In genomic region chr7:129591371-129592131, GRCm38 (mm10) we compare ENCODE assay signal across 8 mouse cellular contexts. TPM values are rescaled to one million over a fixed set of nuclear protein-coding genes. Genes with fewer than 3 reads are reported as not detected.
A peak's percentile ranks its signal among the peaks of the same experiment; 100 is the strongest.
DNase-seq lines count a peak whose midpoint lies in the region; ATAC-seq and TF ChIP-seq lines count a peak whose summit lies in the region.

Wdr11 (plus strand) TSS chr7:129591863.

- H3K36me3 ChIP-seq in kidney, embryonic 14.5 days (ENCODE audit: control insufficient read depth, insufficient read depth, low read length), result peaks cover 3% of the 10 kb centered on the region; the same call in 1 of the 2 replicates
- H3K36me3 ChIP-seq in limb, embryonic 15.5 days, result peaks cover 7% of the 10 kb centered on the region; the same call in 1 of the 2 replicates

- WGBS in kidney, embryonic 14.5 days, result 2% methylated on average over 37 of the region's 37 CpGs
- WGBS in limb, embryonic 15.5 days, result 3% methylated on average over 37 of the region's 37 CpGs

- H3K4me1 ChIP-seq in bone marrow macrophage, adult 2 months (ENCODE audit: control insufficient read depth, insufficient read depth, low read length), result peaks cover 8% of the 10 kb centered on the region
- H3K4me1 ChIP-seq in embryonic fibroblast, embryonic 13.5 days (ENCODE audit: control insufficient read depth, insufficient read depth, low read length), result no peaks in the 10 kb centered on the region
- H3K4me1 ChIP-seq in kidney, embryonic 14.5 days (ENCODE audit: control insufficient read depth, insufficient read depth, low read length), result peaks cover 3% of the 10 kb centered on the region; the same call in 1 of the 2 replicates
- H3K4me1 ChIP-seq in limb, embryonic 15.5 days, result peaks cover 6% of the 10 kb centered on the region; the same call in 1 of the 2 replicates

- TF ChIP-seq CTCF in bone marrow macrophage, adult 2 months (IDR thresholded peaks at IDR 0.05; ENCODE audit: low read depth, low read length), result no peak
- no peak for TF ChIP-seq CTCF in embryonic fibroblast, embryonic 13.5 days (IDR thresholded peaks at IDR 0.05; ENCODE audit: borderline replicate concordance, insufficient read depth, low read length)

- no peaks in the 10 kb centered on the region for H3K9me3 ChIP-seq in kidney, embryonic 14.5 days (ENCODE audit: control insufficient read depth, low read length)
- no peaks in the 10 kb centered on the region for H3K9me3 ChIP-seq in limb, embryonic 15.5 days

- peak; percentile 86 for DNase-seq in A20 (ENCODE audit: low read depth, low spot score)
- peak; percentile 82 to 84 for DNase-seq in heart, adult 9 months (ENCODE audit: low spot score in 2 of 2)
- DNase-seq in monocyte, adult 2 months (ENCODE audit: low read depth in 1 of 2, low spot score in 2 of 2), result peak; percentile 16 to 43
- DNase-seq in spleen, postnatal 36 days (ENCODE audit: low spot score in 2 of 2), result peak; percentile 73 to 75

- TF ChIP-seq POLR2A in bone marrow macrophage, adult 2 months (IDR thresholded peaks at IDR 0.05; ENCODE audit: borderline replicate concordance, low read depth, low read length), result no peak
- TF ChIP-seq POLR2A in embryonic fibroblast, embryonic 13.5 days (IDR thresholded peaks at IDR 0.05; ENCODE audit: low read depth, low read length), result peak; percentile 73

- peak within 1 kb of the TSS; percentile 75 for H3K9ac ChIP-seq in kidney, embryonic 14.5 days (ENCODE audit: low read depth, low read length)
- peak within 1 kb of the TSS; percentile 76 for H3K9ac ChIP-seq in limb, embryonic 15.5 days

- H3K27me3 ChIP-seq in kidney, embryonic 14.5 days (ENCODE audit: control insufficient read depth, insufficient read depth, low read length), result no peaks in the 10 kb centered on the region
- H3K27me3 ChIP-seq in limb, embryonic 15.5 days, result no peaks in the 10 kb centered on the region

- peak within 1 kb of the TSS; percentile 97 for H3K27ac ChIP-seq in bone marrow macrophage, adult 2 months (ENCODE audit: insufficient read depth, low read depth, low read length)
- H3K27ac ChIP-seq in embryonic fibroblast, embryonic 13.5 days (ENCODE audit: insufficient read depth, low read length), result peak within 1 kb of the TSS; percentile 94
- peak within 1 kb of the TSS; percentile 92 for H3K27ac ChIP-seq in kidney, embryonic 14.5 days (ENCODE audit: low read depth, low read length)
- H3K27ac ChIP-seq in limb, embryonic 15.5 days, result peak within 1 kb of the TSS; percentile 95

- peak within 1 kb of the TSS; percentile 97 for H3K4me3 ChIP-seq in bone marrow macrophage, adult 2 months (ENCODE audit: insufficient read depth, low read length)
- H3K4me3 ChIP-seq in embryonic fibroblast, embryonic 13.5 days (ENCODE audit: insufficient read depth, low read length), result peak within 1 kb of the TSS; percentile 81
- peak within 1 kb of the TSS; percentile 60 for H3K4me3 ChIP-seq in kidney, embryonic 14.5 days (ENCODE audit: low read length)
- H3K4me3 ChIP-seq in limb, embryonic 15.5 days, result peak within 1 kb of the TSS; percentile 83

- peak within 1 kb of the TSS; percentile 59 for H3K4me2 ChIP-seq in kidney, embryonic 14.5 days (replicated peaks; ENCODE audit: low read depth, low read length)
- H3K4me2 ChIP-seq in limb, embryonic 15.5 days, result peak within 1 kb of the TSS; percentile 60

- ATAC-seq in kidney, embryonic 14.5 days (ENCODE audit: low FRiP score, low TSS enrichment), result peak; percentile 94
- peak; percentile 86 for ATAC-seq in limb, embryonic 15.5 days (ENCODE audit: insufficient number of reproducible peaks, low FRiP score, low TSS enrichment, low read depth)

RNA-seq across cellular contexts. Expression of gene Wdr11, which starts in this region (rescaled TPM):
- polyA plus RNA-seq in bone marrow macrophage, adult 2 months (2012; ENCODE audit: insufficient read depth, insufficient read length, missing spikeins), result 55.1 and 56.1 TPM in 2 replicates
- 43.1 and 47.7 TPM in 2 replicates for polyA plus RNA-seq in embryonic fibroblast, embryonic 13.5 days (2011; ENCODE audit: insufficient read length, low read depth, missing spikeins)
- 34.1 and 49.5 TPM in 2 replicates for polyA plus RNA-seq in kidney, embryonic 14.5 days (2014; fragmentation: Nextera tagmentation; extraction: Ambion mirVana)
- polyA plus RNA-seq in limb, embryonic 15.5 days (2015; fragmentation: Nextera tagmentation; extraction: Ambion mirVana), result 35.4 and 37.6 TPM in 2 replicates

Comparison
In these comparisons a context has a peak if more than half of its experiments do, and no peak if none do; other contexts are left out.
1. Peak in every context shown above with its lines: DNase-seq, ATAC-seq, H3K4me3 ChIP-seq and H3K27ac ChIP-seq.
2. DNase-seq: peak in every context shown above with its lines; median percentile 86 in A20; 83 in heart, adult 9 months; 74 in spleen, postnatal 36 days; 30 in monocyte, adult 2 months.